Mouse (Mus musculus) gastrocnemius, adult 2 months (tissue): ENCODE measurements at regions not wholly inside any gene's neighbourhood (a gene's known extent, or its start where the extent isn't known, plus 50 kb on each side); places are given as distances from the start of the nearest gene placed in this dataset.

Experiments used
- DNase-seq: peaks from one replicate; pipeline ENCODE4 v3.0.0; 2022
- H3K27ac ChIP-seq: fragments of 200-600 bp; 2 replicates; pipeline ENCODE4 v1.8.1; 2022; ENCODE audit warnings: mild to moderate bottlenecking
- H3K4me3 ChIP-seq: fragments of 200-600 bp; 2 replicates; pipeline ENCODE4 v1.8.1; 2022; ENCODE audit warnings: mild to moderate bottlenecking, moderate library complexity
- CTCF ChIP-seq: fragments of 200-600 bp; IDR thresholded peaks from 2 replicates; pipeline ENCODE4 v1.8.1; 2022; ENCODE audit warnings: antibody characterized with exemption, mild to moderate bottlenecking, moderate library complexity
- intact Hi-C: fragments of 180-260 bp; cut with DNase I; formaldehyde crosslinking; loops from one replicate; pipeline ENCODE4 v1.15.1; 2025

DNA sequence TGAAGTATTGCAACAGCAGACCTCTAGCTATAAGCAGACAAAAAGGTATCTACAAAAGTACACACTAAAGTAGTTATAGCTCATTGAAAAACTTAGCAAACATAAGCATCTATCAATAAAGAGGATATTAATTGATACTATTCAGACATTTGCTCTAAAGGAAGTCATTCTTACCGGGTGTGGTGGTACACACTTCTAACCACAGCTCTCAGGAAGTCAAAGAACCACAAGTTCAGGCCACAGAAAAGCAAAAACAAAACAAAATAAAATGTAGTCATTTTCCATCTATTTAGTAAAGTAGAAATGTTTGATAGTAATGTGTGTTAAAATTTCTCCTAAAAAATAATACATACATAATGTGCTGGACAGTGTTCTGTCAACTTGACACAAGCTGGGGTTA, 192.5 kb upstream of the Gm11114 start:
- TF ChIP-seq CTCF, result no peak
- H3K27ac ChIP-seq, result no peak overlapping the region
- intact Hi-C loops, result no loop called here
- DNase-seq, result no peak
- no peak overlapping the region for H3K4me3 ChIP-seq

DNA sequence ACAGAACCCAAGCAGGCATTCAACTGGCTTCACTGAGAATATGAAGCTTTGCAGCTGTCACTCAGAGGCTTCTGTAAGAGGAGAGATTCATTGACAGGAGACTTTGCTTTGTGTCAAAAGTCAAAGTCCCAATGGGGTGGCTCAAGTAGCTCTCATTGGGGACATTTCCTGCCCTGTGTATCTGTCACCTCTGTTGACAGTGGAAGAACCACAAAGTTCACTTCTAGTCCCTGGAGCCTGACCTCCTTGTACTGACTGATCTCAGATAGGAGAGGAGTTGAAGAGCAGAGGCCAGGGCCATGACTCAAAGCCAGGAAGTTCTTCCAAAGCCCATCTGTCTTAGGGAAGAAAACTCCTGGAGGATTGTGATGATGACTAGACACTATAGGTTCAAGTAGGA, 191.5 kb upstream of the Gm11114 start:
- no peak for DNase-seq
- TF ChIP-seq CTCF, result no peak
- Histone ChIP-seq H3K27ac (no peak overlapping the region), H3K4me3 (no peak overlapping the region)
- intact Hi-C loops, result no loop called here

DNA sequence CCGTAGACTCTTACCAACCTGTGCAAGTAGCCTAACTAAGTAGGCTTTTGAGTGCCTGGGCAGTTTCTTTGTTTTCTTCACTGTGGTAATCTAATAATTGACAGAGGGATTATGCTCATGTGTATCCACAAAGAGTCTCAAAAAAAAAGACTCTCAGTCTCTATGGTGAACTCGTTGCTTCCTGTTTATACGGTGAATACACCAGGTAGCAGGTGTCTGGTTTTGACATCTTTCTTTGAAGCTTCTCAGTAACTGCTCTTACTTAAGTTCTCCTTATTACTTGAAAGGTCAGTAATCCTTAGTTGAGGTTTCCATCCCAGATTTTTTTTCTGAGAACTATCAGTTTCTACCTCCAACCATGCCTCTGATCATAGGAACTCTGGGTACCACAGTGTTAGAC, 188.9 kb upstream of the Gm11114 start:
- DNase-seq, result no peak
- intact Hi-C loops, result no loop called here

DNA sequence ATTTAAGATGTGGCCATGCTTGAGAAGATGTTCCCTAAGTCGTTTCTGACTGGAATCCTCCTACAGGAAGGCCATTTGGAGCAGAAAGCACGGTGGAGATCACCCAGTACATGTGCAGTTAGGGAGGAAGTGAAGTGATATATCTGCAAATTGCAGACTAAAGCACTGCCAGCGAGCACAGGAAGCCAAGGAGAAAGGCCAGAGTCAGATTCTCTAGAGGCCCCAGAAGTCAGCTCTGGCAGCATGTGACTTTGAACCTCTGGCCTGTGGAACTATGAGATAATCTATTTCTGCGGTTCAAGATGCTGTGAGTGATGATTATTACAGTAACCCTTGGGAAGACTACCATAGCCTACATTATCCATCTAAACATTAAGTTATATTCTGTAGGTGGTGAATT, 186.8 kb upstream of the Gm11114 start:
- no peak overlapping the region for H3K27ac ChIP-seq
- intact Hi-C loops, result no loop called here
- peak; percentile 24 for DNase-seq
- TF ChIP-seq CTCF, result no peak
- no peak overlapping the region for H3K4me3 ChIP-seq

More for the DNA sequence above, 188.9 kb upstream of the Gm11114 start:
- Histone ChIP-seq H3K27ac (no peak overlapping the region), H3K4me3 (no peak overlapping the region)
- no peak for TF ChIP-seq CTCF

DNA sequence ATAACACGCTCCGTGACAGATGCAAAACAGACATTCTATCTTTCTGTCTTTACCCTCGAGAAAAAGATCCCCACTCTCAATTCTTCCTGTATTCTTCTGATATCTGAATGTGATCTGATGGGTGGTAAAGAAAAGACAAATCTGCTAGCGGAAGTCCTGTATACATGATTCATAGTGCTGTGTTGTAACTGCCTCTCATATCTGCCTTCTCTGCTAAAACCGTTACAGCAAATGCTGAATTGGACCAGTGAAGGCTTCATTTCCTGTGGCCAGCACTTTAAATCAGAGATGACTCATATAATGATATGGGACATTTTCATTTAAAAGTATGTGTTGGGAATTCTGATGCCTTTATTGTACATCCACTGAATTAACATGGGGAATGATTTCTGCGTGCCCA, 186.0 kb upstream of the Gm11114 start:
- intact Hi-C loops, result no loop called here
- no peak overlapping the region for H3K27ac ChIP-seq
- no peak overlapping the region for H3K4me3 ChIP-seq
- DNase-seq, result no peak
- no peak for TF ChIP-seq CTCF

DNA sequence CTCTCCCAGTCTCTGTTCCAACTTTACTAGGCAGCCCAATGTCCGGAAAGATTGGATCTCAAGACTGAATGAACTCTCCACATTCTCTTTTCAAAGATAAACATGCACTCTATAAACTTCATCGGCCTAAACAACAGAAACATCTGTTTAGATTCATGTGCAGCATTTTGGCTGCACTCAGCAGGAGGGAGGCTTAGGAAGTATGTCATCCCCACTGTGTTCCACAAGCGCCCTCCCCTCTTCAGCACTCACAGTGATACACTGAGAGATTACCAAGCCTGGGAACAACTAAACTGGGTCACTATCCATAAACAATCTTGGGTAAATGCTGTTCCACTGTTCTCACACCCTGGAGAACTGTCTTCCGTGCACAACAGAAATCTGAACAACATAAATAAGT, 185.5 kb upstream of the Gm11114 start:
- DNase-seq, result no peak
- Histone ChIP-seq H3K27ac (no peak overlapping the region), H3K4me3 (no peak overlapping the region)
- no peak for TF ChIP-seq CTCF
- intact Hi-C loops, result no loop called here

- H3K27ac ChIP-seq, result no peak overlapping the region
- TF ChIP-seq CTCF, result no peak
- DNase-seq, result no peak
- no peak overlapping the region for H3K4me3 ChIP-seq
- intact Hi-C loops, result no loop called here
Observed at GRCm38 (mm10) chr9:85134900-85135299, 177.7 kb upstream of the Gm11114 start.

GRCm38 (mm10) chr9:85136715-85137582, 175.6 kb upstream of the Gm11114 start:
- DNase-seq, result no peak
- H3K27ac ChIP-seq, result no peak overlapping the region

DNA sequence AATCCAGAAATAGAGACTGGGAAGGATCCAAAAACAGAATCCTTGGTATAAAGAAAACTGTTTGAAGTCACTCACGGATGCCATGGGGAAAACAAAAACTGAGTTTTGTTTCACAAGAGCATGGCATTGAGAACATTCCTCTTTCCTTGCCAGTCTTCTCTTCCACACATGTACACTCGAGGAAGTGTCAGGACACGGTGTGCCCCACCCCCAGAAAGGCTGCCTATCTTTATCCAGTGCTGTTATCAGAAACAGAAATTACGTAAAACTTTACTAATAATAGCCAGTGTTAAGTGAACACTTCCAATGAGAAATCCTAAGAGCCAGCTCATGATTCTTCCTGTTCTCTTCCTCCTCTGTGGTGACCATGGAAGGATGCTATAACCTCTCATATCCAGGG, 172.7 kb upstream of the Gm11114 start:
- no peak for TF ChIP-seq CTCF
- intact Hi-C loops, result no loop called here
- Histone ChIP-seq H3K27ac (no peak overlapping the region), H3K4me3 (no peak overlapping the region)
- no peak for DNase-seq

More at GRCm38 (mm10) chr9:85136715-85137582, 175.6 kb upstream of the Gm11114 start:
- H3K4me3 ChIP-seq, result no peak overlapping the region
- intact Hi-C loops, result no loop called here
- no peak for TF ChIP-seq CTCF

GRCm38 (mm10) chr9:85144363-85144762, 168.2 kb upstream of the Gm11114 start:
- DNase-seq, result no peak
- intact Hi-C loops, result no loop called here
- no peak for TF ChIP-seq CTCF

DNA sequence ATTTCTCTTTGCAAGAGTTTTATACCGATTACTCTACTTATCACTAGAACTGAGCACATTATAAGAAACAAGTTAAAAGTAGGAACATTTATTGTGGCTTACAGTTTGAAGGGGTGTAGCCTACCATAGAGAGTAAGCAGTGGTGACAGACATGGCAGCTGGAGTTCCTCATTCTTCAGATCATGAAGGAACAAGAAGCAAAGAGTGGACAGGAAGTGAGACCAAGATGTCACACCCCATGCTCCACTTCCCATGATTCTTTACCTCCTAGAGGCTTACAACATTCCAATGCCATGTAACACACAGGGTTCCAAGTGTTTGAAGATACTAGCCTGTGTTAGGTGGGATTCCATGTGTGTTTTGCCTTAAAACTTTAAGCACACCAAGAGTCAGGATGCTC, 146.9 kb upstream of the Gm11114 start:
- TF ChIP-seq CTCF, result no peak
- intact Hi-C loops, result no loop called here
- no peak for DNase-seq

More at GRCm38 (mm10) chr9:85144363-85144762, 168.2 kb upstream of the Gm11114 start:
- no peak overlapping the region for H3K27ac ChIP-seq
- no peak overlapping the region for H3K4me3 ChIP-seq

DNA sequence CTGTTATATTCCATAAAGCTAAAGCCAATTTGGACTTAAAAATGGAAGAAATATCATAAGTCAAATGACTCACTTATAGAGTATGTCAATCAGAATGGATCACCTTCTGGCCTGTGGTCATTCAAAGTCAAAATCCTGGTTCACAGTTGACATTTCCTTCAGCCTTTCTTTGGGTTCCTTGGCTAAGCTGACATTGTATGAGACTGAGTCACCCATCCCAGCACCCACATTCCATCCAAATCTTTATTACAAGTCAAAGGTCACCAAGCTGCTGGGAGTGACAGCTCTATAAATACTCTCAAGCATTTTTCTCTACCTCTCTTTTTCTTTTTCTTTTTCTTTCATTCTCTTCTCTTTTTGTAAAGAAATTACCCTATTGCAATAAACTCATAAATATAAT, 145.3 kb upstream of the Gm11114 start:
- no peak overlapping the region for H3K27ac ChIP-seq
- no peak for TF ChIP-seq CTCF
- intact Hi-C loops, result no loop called here

More for the DNA sequence above, 146.9 kb upstream of the Gm11114 start:
- no peak overlapping the region for H3K4me3 ChIP-seq
- no peak overlapping the region for H3K27ac ChIP-seq

DNA sequence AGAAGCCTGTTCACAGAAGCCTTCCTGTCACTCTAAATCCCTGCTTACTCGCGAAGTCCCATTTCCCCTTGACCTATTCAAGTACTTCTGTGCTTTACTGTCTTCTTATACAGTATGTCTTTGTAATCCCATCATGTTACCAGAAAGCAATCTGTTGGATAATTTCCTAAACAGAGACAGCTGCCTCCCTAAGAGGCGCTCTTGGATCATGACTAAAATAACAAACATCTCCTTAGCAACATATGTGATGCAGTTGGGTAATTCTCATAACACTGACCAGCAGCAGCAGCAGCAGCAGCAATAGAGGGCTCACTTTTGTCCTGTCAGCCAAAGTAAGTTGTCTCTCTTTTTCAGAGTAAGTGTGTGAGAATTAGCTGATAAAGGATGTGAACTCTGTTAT, 138.1 kb upstream of the Gm11114 start:
- TF ChIP-seq CTCF, result no peak
- intact Hi-C loops, result no loop called here
- DNase-seq, result no peak
- Histone ChIP-seq H3K27ac (no peak overlapping the region), H3K4me3 (no peak overlapping the region)

More for the DNA sequence above, 145.3 kb upstream of the Gm11114 start:
- H3K4me3 ChIP-seq, result no peak overlapping the region
- DNase-seq, result no peak

DNA sequence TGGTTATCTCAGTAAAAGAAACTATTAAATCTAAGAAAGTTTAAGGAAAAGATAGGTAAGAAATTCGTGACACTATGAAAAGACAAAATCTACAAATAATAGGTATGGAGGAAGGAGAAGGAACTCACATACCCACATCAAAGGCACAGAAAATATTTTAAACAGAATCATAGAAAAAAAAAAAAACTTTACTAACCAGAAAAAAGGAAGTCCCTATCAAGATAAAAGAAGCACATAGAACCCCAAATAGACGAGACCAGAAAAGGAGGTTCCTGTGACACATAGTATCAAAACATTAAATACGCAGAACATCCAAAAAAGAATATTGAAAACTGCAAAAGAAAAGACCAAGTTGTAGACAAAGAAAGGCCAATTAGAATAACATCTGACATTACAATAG, 111.4 kb upstream of the Gm11114 start:
- no peak for DNase-seq
- intact Hi-C loops, result no loop called here
- no peak for TF ChIP-seq CTCF
- Histone ChIP-seq H3K4me3 (no peak overlapping the region), H3K27ac (no peak overlapping the region)
